Mouse (Mus musculus) small intestine, adult 2 months (tissue): ENCODE measurements around the gene Eaf2. TPM values are rescaled to one million over a fixed set of nuclear protein-coding genes. Genes with fewer than 3 reads are reported as not detected.
A peak's percentile ranks its signal among the peaks of the same experiment; 100 is the strongest.
"Not testable (repeated sequence)": the region's sequence is repeated elsewhere in the genome, so short reads cannot be mapped to it uniquely, and the experiment has no call there.

Source experiments
- H3K27ac ChIP-seq: fragments of 200-500 bp; 2 replicates; pipeline ENCODE4 v1.5.1; 2012; ENCODE audit warnings: low read depth, low read length, control low read depth, inconsistent platforms; ENCODE audit not compliant: insufficient read depth
- H3K27me3 ChIP-seq: fragments of 200-500 bp; 2 replicates; pipeline ENCODE4 v1.6.1; 2012; ENCODE audit warnings: mild to moderate bottlenecking, moderate library complexity, low read length, inconsistent platforms; ENCODE audit not compliant: control insufficient read depth, insufficient read depth
- H3K36me3 ChIP-seq: fragments of 200-500 bp; 2 replicates; pipeline ENCODE4 v1.6.1; 2012; ENCODE audit warnings: mild to moderate bottlenecking, low read length, control low read depth, inconsistent platforms; ENCODE audit not compliant: control insufficient read depth, insufficient read depth
- H3K4me1 ChIP-seq: fragments of 200-500 bp; 2 replicates; pipeline ENCODE4 v1.6.1; 2012; ENCODE audit warnings: low read length, inconsistent platforms, mixed read lengths; ENCODE audit not compliant: control insufficient read depth, insufficient read depth, insufficient read length
- H3K4me3 ChIP-seq: fragments of 200-500 bp; 2 replicates; pipeline ENCODE4 v1.5.1; 2012; ENCODE audit warnings: low read depth, mild to moderate bottlenecking, control low read depth, inconsistent platforms, low read length, moderate library complexity
- CTCF ChIP-seq: fragments of 200-500 bp; IDR thresholded peaks from 2 replicates; pipeline ENCODE4 v1.5.1; 2012; ENCODE audit warnings: low read depth, mild to moderate bottlenecking, control low read depth, inconsistent platforms, low read length, moderate library complexity, mixed read lengths; ENCODE audit not compliant: insufficient replicate concordance, insufficient read length; ENCODE audit errors: extremely low read depth
- POLR2A ChIP-seq: fragments of 200-500 bp; IDR thresholded peaks from 2 replicates; pipeline ENCODE4 v1.6.1; 2012; ENCODE audit warnings: low read depth, mild to moderate bottlenecking, control low read depth, inconsistent platforms, low read length, moderate library complexity
- WGBS: fragments of 180-500 bp; shearing (Covaris S2); methylation state at CpG from one replicate; pipeline ENCODE4 v1.1.7; 2018; 5-methylcytosine and 5-hydroxymethylcytosine counted together
- polyA plus RNA-seq: library from polyadenylated mRNA; depleted of rRNA; stranded (reverse); fragments of >200 nt; gene quantifications from 2 replicates; pipeline ENCODE4 v1.2.3, GENCODE M21; 2012

Eaf2 gene
- polyA plus RNA-seq, 1 experiment: 2.4 TPM

DNA sequence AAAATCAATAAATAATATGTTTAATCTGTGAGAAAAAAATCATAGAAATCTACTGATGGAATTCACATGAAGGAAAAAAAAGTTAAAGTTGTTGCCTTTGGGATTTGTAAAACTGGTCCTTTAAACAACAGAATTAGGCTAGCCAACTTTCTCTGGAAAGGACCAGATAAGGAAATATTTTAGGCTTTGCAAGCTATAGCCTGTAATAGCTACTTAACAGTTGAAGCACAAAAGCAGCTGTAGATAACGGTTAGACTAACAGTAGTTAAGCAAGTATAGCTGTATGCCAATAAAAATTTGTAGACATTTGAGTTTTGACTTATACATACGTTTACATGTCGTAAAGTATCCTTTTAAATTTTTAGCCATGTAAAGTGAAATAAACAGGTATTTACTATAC is 11.2 kb downstream of the Eaf2 start:
- WGBS: 81% methylated on average over 3 of the region's 3 CpGs
- no peak for TF ChIP-seq CTCF
- TF ChIP-seq POLR2A: no peak
- 0 out of 2 replicates have a peak, but pooled peaks cover 2% of the 10 kb centered on the region for H3K36me3 ChIP-seq
- no peaks in the 10 kb centered on the region for H3K27me3 ChIP-seq
- H3K4me1 ChIP-seq: no peaks in the 10 kb centered on the region
- H3K4me3 ChIP-seq: no peak overlapping the region
- no peak overlapping the region for H3K27ac ChIP-seq

DNA sequence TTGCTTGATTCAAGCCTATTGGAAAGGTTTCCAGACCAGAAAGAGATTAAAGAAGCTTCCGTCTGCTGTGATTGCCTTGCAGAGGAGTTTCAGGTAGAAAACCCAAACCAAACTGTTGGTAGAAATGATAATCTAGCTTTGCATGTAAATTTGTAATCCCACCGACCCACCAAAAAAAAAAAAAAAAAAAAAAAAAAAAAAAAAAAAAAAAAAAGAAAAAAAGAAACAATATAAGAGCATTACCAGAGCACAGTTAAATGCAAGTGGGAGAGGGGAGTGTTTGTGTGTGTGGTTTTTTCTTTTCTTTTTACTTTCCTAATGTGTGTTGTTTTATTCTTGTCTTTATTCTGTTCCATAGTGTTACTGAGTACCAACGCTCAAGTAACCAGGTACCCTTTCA is 23.6 kb downstream of the Eaf2 start:
- Histone ChIP-seq H3K27ac (no peak overlapping the region), H3K36me3 (no peaks in the 10 kb centered on the region), H3K4me3 (no peak overlapping the region), H3K27me3 (no peaks in the 10 kb centered on the region), H3K4me1 (no peaks in the 10 kb centered on the region)
- TF ChIP-seq POLR2A (no peak), CTCF (no peak)
- 93% methylated on average over 3 of the region's 3 CpGs for WGBS

DNA sequence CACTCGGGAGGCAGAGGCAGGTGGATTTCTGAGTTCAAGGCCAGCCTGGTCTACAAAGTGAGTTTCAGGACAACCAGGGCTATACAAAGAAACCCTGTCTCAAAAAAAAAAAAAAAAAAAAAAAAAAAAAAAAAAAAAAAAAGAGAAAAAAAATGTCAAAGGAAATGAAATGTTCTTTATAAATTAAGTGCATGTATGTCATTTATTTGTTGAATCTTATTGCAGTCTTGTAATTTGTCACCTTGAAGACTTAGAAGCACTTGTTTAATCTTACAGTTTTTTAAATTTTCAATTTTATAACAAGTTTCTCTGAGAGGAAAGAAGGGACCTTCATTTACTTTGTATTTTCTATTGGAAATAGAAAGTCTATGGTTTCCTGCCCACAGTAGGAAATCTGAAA is 27.9 kb downstream of the Eaf2 start:
- H3K36me3 ChIP-seq, H3K4me1 ChIP-seq, H3K27ac ChIP-seq, H3K27me3 ChIP-seq, H3K4me3 ChIP-seq: not testable (repeated sequence)
- 86% methylated on average over 1 of the region's 1 CpGs for WGBS

DNA sequence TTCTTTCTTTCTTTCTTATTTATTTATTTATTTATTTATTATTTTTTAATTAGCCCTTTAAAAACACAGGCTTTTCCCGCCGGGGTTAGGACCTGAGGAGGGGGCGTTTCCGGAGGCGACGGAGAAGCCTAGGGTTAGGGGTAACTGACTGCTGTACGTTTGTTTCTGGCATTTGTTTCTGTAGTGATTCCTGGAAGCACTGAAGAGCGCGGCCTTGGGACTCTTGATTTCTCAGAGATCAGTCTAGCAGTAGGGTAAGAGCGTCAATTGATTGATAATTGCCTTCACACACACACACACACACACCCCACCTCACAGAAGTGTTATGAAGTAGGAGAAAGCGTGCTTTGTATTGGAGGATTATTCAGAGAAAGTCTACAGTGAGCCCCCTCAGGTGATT is 46.0 kb downstream of the Eaf2 start:
- 17% methylated on average over 11 of the region's 11 CpGs for WGBS
- TF ChIP-seq CTCF: no peak
- TF ChIP-seq POLR2A: no peak
- peak overlapping the region; percentile 90 for H3K4me3 ChIP-seq
- H3K4me1 ChIP-seq: peaks cover 4% of the 10 kb centered on the region; the same call in 1 of the 2 replicates
- H3K27ac ChIP-seq: no peak overlapping the region
- H3K27me3 ChIP-seq: no peaks in the 10 kb centered on the region
- no peaks in the 10 kb centered on the region for H3K36me3 ChIP-seq

DNA sequence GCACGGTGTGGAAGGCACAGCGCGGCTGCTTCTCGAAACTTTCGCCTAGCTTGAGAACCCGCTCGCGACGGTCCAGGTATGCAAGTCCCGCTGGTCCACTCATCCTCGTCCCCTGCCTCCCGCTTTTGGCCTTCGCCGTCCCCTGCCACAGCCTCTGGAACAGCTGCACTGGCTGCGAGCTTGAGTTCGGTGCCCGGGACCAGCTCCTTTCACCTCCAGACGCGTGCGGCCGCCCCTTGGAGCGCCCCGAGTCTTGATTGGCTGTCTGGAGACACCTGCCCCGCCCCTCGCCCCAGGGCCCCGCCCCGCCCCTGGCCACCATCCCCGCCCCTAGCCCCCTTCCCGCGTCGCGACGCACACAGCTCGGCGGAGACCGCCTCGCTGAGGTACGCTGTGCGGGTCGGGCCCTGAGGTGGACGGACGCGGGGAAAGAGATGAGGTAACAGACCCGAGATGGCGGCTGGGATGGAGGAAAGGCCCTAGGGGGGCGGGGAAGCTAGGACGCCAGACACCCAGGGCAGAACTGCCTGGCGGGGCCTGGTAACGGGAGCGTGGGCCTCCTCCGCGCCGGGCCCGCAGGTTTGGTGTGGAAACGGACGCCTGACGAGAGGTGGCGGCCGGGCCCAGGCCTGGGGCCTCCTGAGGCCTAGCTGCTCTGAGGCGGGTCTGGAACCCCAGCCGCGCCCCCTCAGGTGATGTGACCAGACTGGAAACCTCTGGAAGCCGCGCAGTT is 46.6 kb downstream of the Eaf2 start, which contains the start of gene Iqcb1:
TSS of gene Iqcb1 (plus strand) at position 332 of the 733 bp plus-strand sequence.
- TF ChIP-seq CTCF: no peak
- no peak for TF ChIP-seq POLR2A
- Histone ChIP-seq H3K27ac (no peak within 1 kb of the TSS), H3K36me3 (no peaks in the 10 kb centered on the region)

DNA sequence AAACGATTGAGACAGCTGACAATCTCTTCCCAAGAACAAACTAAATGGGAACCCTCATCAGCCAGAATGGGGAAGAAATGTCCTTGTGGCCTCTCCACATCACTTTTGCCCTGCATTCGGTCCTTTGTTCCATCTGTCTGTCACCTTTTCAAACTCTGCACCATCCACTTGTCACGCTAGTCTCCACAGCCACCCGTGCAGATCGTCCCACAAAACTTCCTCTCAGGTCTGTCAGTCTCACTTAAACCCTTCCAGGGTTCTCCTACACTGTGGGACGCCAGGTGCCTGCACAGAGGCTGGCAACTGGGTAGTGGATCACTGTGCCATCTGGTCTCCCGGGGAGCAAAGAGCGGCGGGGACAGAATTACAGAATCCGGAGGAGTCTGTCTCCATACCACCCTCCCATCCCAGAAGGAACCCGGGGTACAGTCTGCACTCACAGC is 47.2 kb downstream of the Eaf2 start:
- Histone ChIP-seq H3K27me3 (no peaks in the 10 kb centered on the region), H3K4me1 (peaks cover 4% of the 10 kb centered on the region; the same call in 1 of the 2 replicates), H3K4me3 (peak overlapping the region; percentile 90), H3K36me3 (no peaks in the 10 kb centered on the region), H3K27ac (no peak overlapping the region)
- WGBS: 7% methylated on average over 11 of the region's 11 CpGs
- TF ChIP-seq POLR2A (no peak), CTCF (no peak)

More for the DNA sequence above, 46.6 kb downstream of the Eaf2 start, which contains the start of gene Iqcb1:
- H3K4me1 ChIP-seq: peaks cover 4% of the 10 kb centered on the region; the same call in 1 of the 2 replicates
- WGBS: under 1% methylated on average over 64 of the region's 64 CpGs
- H3K27me3 ChIP-seq: no peaks in the 10 kb centered on the region
- H3K4me3 ChIP-seq: peak within 1 kb of the TSS; percentile 90

DNA sequence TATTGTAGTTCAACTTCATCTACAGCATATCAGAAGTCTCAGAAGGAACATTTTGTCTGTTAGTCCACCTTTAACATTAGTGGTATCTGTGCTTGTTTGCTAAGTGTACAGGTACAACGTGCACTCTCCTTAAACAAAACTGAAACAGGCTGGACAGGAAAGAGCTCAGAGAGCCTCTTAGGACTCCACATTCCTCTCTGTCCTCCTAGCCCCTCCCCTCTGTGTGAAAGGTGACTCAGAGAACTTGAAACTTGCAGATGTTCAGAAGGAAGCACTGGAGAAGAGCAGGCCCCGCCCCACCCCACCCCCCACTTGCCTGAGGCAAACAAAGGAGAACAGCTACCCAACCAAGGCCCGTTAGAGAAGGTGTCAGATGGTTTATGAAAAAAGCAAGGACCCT is 53.3 kb downstream of the Eaf2 start:
- Histone ChIP-seq H3K4me1 (no peaks in the 10 kb centered on the region), H3K36me3 (no peaks in the 10 kb centered on the region), H3K27ac (peak overlapping the region; percentile 35; the same call in 1 of the 2 replicates), H3K27me3 (no peaks in the 10 kb centered on the region), H3K4me3 (no peak overlapping the region)
- TF ChIP-seq CTCF (no peak), POLR2A (no peak)
- WGBS: 1% methylated on average over 3 of the region's 3 CpGs
